ENCODE assay signal across 9 mouse cellular contexts in genomic region chr3:27584607-27585605, GRCm38 (mm10).
DNase-seq lines count a peak whose midpoint lies in the region; ATAC-seq and TF ChIP-seq lines count a peak whose summit lies in the region.
"Had no signal": no experiment of that assay in that cellular context is flagged by ENCODE, and none has a peak within 500 bp of the region (broad histone marks: within the 10 kb centered on the region; RNA-seq: fewer than 3 reads in every experiment).

No protein-coding gene starts in this region.

- H3K36me3 ChIP-seq in C2C12 (ENCODE audit: control insufficient read depth, insufficient read depth): peaks cover 3% of the 10 kb centered on the region
- H3K36me3 ChIP-seq in liver, embryonic 15.5 days (replicated peaks): no peaks in the 10 kb centered on the region

- no peak for TF ChIP-seq CTCF in C2C12 (IDR thresholded peaks at IDR 0.05; ENCODE audit: control insufficient read depth, insufficient read depth, insufficient read length)

- H3K9me3 ChIP-seq in liver, embryonic 15.5 days (replicated peaks): no peaks in the 10 kb centered on the region

- no peak for ATAC-seq in liver, embryonic 15.5 days (ENCODE audit: insufficient read depth)
- no peak for ATAC-seq in cerebellum, adult (ENCODE audit: insufficient number of reproducible peaks, low FRiP score, low TSS enrichment)

- H3K27ac ChIP-seq in liver, embryonic 15.5 days (replicated peaks): 0 out of 2 replicates have a peak overlapping the region, but pooled peaks have one; percentile 29

- WGBS in liver, embryonic 15.5 days (ENCODE audit: insufficient replicate concordance): 27% methylated on average over 11 of the region's 11 CpGs

- DNase-seq in 3T3-L1 (ENCODE audit: low read depth, low spot score): peak; percentile 85
- peak; percentile 56 for DNase-seq in heart, adult 8-10 months (ENCODE audit: low spot score)
- no peak for DNase-seq in B cell, adult 2 months
- DNase-seq in right cerebral cortex, postnatal 10 days (ENCODE audit: low spot score in 2 of 2): no peak
- DNase-seq in ovary, postnatal 14 days (ENCODE audit: low spot score): no peak
- DNase-seq: cerebellum, adult 18-20 months had no signal

- no peak overlapping the region for H3K4me3 ChIP-seq in C2C12 (ENCODE audit: insufficient read depth, poor library complexity, severe bottlenecking)
- H3K4me3 ChIP-seq in liver, embryonic 15.5 days (replicated peaks): no peak overlapping the region

- peaks cover 72% of the 10 kb centered on the region for H3K79me2 ChIP-seq in C2C12 (ENCODE audit: control insufficient read depth, insufficient read depth)

- H3ac ChIP-seq in C2C12 (ENCODE audit: control insufficient read depth, insufficient read length, low read depth): peak overlapping the region; percentile 42

- H3K4me2 ChIP-seq in liver, embryonic 15.5 days: no peak overlapping the region

- H3K9ac ChIP-seq in liver, embryonic 15.5 days: no peak overlapping the region

- H3K4me1 ChIP-seq in liver, embryonic 15.5 days (replicated peaks): peaks cover 9% of the 10 kb centered on the region

- peaks cover 47% of the 10 kb centered on the region for H3K79me3 ChIP-seq in C2C12 (ENCODE audit: low read depth)

- H3K27me3 ChIP-seq in C2C12 (ENCODE audit: control insufficient read depth, insufficient read depth, insufficient read length): no peaks in the 10 kb centered on the region
- H3K27me3 ChIP-seq in liver, embryonic 15.5 days: no peaks in the 10 kb centered on the region

TF ChIP-seq in C2C12, 6 proteins besides CTCF, POLR2A, EP300 and RAD21:
- TF ChIP-seq MYOD1 (IDR thresholded peaks at IDR 0.05; ENCODE audit: control insufficient read depth, insufficient read length, low read depth) (peak; percentile 6), FOSL1 (IDR thresholded peaks at IDR 0.05; ENCODE audit: insufficient read depth, low read length, poor library complexity, severe bottlenecking) (peak; percentile 47), MYOG (IDR thresholded peaks at IDR 0.05; ENCODE audit: control insufficient read depth, extremely low read depth, insufficient read length) (no peak), MAX (IDR thresholded peaks at IDR 0.05) (no peak), CEBPB (IDR thresholded peaks at IDR 0.05; ENCODE audit: low read depth) (peak; percentile 33), USF1 (IDR thresholded peaks at IDR 0.05; ENCODE audit: low read depth) (no peak)

Comparison
In these comparisons a context has a peak if more than half of its experiments do, and no peak if none do; other contexts are left out.
1. DNase-seq: peak in 3T3-L1 (single experiment) and heart, adult 8-10 months (single experiment); none in B cell, adult 2 months (0 of 2), right cerebral cortex, postnatal 10 days (0 of 2) and ovary, postnatal 14 days (single experiment).